Mouse (Mus musculus): ENCODE measurements at regions not wholly inside any gene's neighbourhood (a gene's known extent, or its start where the extent isn't known, plus 50 kb on each side); places are given as distances from the start of the nearest gene placed in this dataset.

- H3K9ac ChIP-seq (replicated peaks; ENCODE audit: low read depth, low read length), result no peak overlapping the region
- WGBS, result 65% methylated on average over 3 of the region's 3 CpGs
- H3K4me3 ChIP-seq (ENCODE audit: low read depth, low read length), result no peak overlapping the region
- DNase-seq (ENCODE audit: low spot score) (no peak), ATAC-seq (ENCODE audit: insufficient read depth, low read depth) (no peak)
- no peaks in the 10 kb centered on the region for H3K27me3 ChIP-seq (ENCODE audit: control insufficient read depth, insufficient read depth, low read length)
- no peak overlapping the region for H3K4me2 ChIP-seq (ENCODE audit: low read depth, low read length)
- TF ChIP-seq EP300 (IDR thresholded peaks at IDR 0.05; ENCODE audit: low read depth) (no peak), CTCF (IDR thresholded peaks at IDR 0.05; ENCODE audit: low read depth) (no peak)
- no peaks in the 10 kb centered on the region for H3K36me3 ChIP-seq (replicated peaks; ENCODE audit: control insufficient read depth, insufficient read depth, low read length)
- no peak overlapping the region for H3K27ac ChIP-seq (ENCODE audit: low read depth)
- no peaks in the 10 kb centered on the region for H3K4me1 ChIP-seq (ENCODE audit: control insufficient read depth, insufficient read depth)
- H3K9me3 ChIP-seq (replicated peaks; ENCODE audit: control insufficient read depth, low read length), result no peaks in the 10 kb centered on the region
These were observed 57.5 kb upstream of the Igf1r start for GRCm38 (mm10) chr7:67895166-67895565.

- no peak for DNase-seq (ENCODE audit: low spot score)
- TF ChIP-seq CTCF (IDR thresholded peaks at IDR 0.05; ENCODE audit: low read depth) (no peak), EP300 (IDR thresholded peaks at IDR 0.05; ENCODE audit: low read depth) (no peak)
- Histone ChIP-seq H3K4me2 (ENCODE audit: low read depth, low read length) (no peak overlapping the region), H3K27me3 (ENCODE audit: control insufficient read depth, insufficient read depth, low read length) (no peaks in the 10 kb centered on the region), H3K27ac (ENCODE audit: low read depth) (no peak overlapping the region), H3K36me3 (replicated peaks; ENCODE audit: control insufficient read depth, insufficient read depth, low read length) (no peaks in the 10 kb centered on the region), H3K4me3 (ENCODE audit: low read depth, low read length) (no peak overlapping the region), H3K9me3 (replicated peaks; ENCODE audit: control insufficient read depth, low read length) (no peaks in the 10 kb centered on the region), H3K4me1 (ENCODE audit: control insufficient read depth, insufficient read depth) (no peaks in the 10 kb centered on the region), H3K9ac (replicated peaks; ENCODE audit: low read depth, low read length) (no peak overlapping the region)
- ATAC-seq (ENCODE audit: insufficient read depth, low read depth), result no peak
- WGBS, result 50% methylated on average over 3 of the region's 3 CpGs
These were observed 59.7 kb upstream of the Igf1r start for GRCm38 (mm10) chr7:67892917-67893316.

GRCm38 (mm10) chr7:67883040-67883439 lies 69.6 kb upstream of the Igf1r start:
- 74% methylated on average over 6 of the region's 6 CpGs for WGBS
- no peaks in the 10 kb centered on the region for H3K36me3 ChIP-seq (replicated peaks; ENCODE audit: control insufficient read depth, insufficient read depth, low read length)
- no peaks in the 10 kb centered on the region for H3K4me1 ChIP-seq (ENCODE audit: control insufficient read depth, insufficient read depth)
- no peak overlapping the region for H3K27ac ChIP-seq (ENCODE audit: low read depth)
- TF ChIP-seq EP300 (IDR thresholded peaks at IDR 0.05; ENCODE audit: low read depth) (no peak), CTCF (IDR thresholded peaks at IDR 0.05; ENCODE audit: low read depth) (no peak)
- H3K9ac ChIP-seq (replicated peaks; ENCODE audit: low read depth, low read length), result no peak overlapping the region
- no peak for DNase-seq (ENCODE audit: low spot score)
- ATAC-seq (ENCODE audit: insufficient read depth, low read depth), result no peak
- no peaks in the 10 kb centered on the region for H3K27me3 ChIP-seq (ENCODE audit: control insufficient read depth, insufficient read depth, low read length)
- H3K4me2 ChIP-seq (ENCODE audit: low read depth, low read length), result no peak overlapping the region
- H3K9me3 ChIP-seq (replicated peaks; ENCODE audit: control insufficient read depth, low read length), result no peaks in the 10 kb centered on the region
- no peak overlapping the region for H3K4me3 ChIP-seq (ENCODE audit: low read depth, low read length)

GRCm38 (mm10) chr7:67882606-67883005 lies 70.0 kb upstream of the Igf1r start:
- no peaks in the 10 kb centered on the region for H3K27me3 ChIP-seq (ENCODE audit: control insufficient read depth, insufficient read depth, low read length)
- WGBS, result 39% methylated on average over 8 of the region's 8 CpGs
- H3K4me3 ChIP-seq (ENCODE audit: low read depth, low read length), result no peak overlapping the region
- no peaks in the 10 kb centered on the region for H3K36me3 ChIP-seq (replicated peaks; ENCODE audit: control insufficient read depth, insufficient read depth, low read length)
- 0 out of 2 replicates have a peak, but pooled peaks cover 1% of the 10 kb centered on the region for H3K4me1 ChIP-seq (ENCODE audit: control insufficient read depth, insufficient read depth)
- ATAC-seq (ENCODE audit: insufficient read depth, low read depth) (no peak), DNase-seq (ENCODE audit: low spot score) (no peak)
- no peak overlapping the region for H3K4me2 ChIP-seq (ENCODE audit: low read depth, low read length)
- H3K9ac ChIP-seq (replicated peaks; ENCODE audit: low read depth, low read length), result no peak overlapping the region
- no peaks in the 10 kb centered on the region for H3K9me3 ChIP-seq (replicated peaks; ENCODE audit: control insufficient read depth, low read length)
- H3K27ac ChIP-seq (ENCODE audit: low read depth), result no peak overlapping the region
- no peak for TF ChIP-seq CTCF (IDR thresholded peaks at IDR 0.05; ENCODE audit: low read depth)
- no peak for TF ChIP-seq EP300 (IDR thresholded peaks at IDR 0.05; ENCODE audit: low read depth)

- WGBS, result 32% methylated on average over 1 of the region's 1 CpGs
These were observed 74.4 kb upstream of the Igf1r start for GRCm38 (mm10) chr7:67878226-67878625.

GRCm38 (mm10) chr7:67877587-67877986 lies 75.0 kb upstream of the Igf1r start:
- 63% methylated on average over 3 of the region's 3 CpGs for WGBS
- Histone ChIP-seq H3K4me2 (ENCODE audit: low read depth, low read length) (no peak overlapping the region), H3K4me3 (ENCODE audit: low read depth, low read length) (no peak overlapping the region), H3K27me3 (ENCODE audit: control insufficient read depth, insufficient read depth, low read length) (no peaks in the 10 kb centered on the region), H3K36me3 (replicated peaks; ENCODE audit: control insufficient read depth, insufficient read depth, low read length) (no peaks in the 10 kb centered on the region), H3K9me3 (replicated peaks; ENCODE audit: control insufficient read depth, low read length) (no peaks in the 10 kb centered on the region), H3K4me1 (ENCODE audit: control insufficient read depth, insufficient read depth) (0 out of 2 replicates have a peak, but pooled peaks cover 4% of the 10 kb centered on the region), H3K9ac (replicated peaks; ENCODE audit: low read depth, low read length) (no peak overlapping the region), H3K27ac (ENCODE audit: low read depth) (no peak overlapping the region)
- ATAC-seq (ENCODE audit: insufficient read depth, low read depth), result no peak
- TF ChIP-seq CTCF (IDR thresholded peaks at IDR 0.05; ENCODE audit: low read depth) (no peak), EP300 (IDR thresholded peaks at IDR 0.05; ENCODE audit: low read depth) (no peak)
- no peak for DNase-seq (ENCODE audit: low spot score)

More at GRCm38 (mm10) chr7:67878226-67878625, 74.4 kb upstream of the Igf1r start:
- no peak overlapping the region for H3K27ac ChIP-seq (ENCODE audit: low read depth)
- 0 out of 2 replicates have a peak, but pooled peaks cover 4% of the 10 kb centered on the region for H3K4me1 ChIP-seq (ENCODE audit: control insufficient read depth, insufficient read depth)
- H3K4me3 ChIP-seq (ENCODE audit: low read depth, low read length), result no peak overlapping the region
- no peak for TF ChIP-seq EP300 (IDR thresholded peaks at IDR 0.05; ENCODE audit: low read depth)
- no peak for TF ChIP-seq CTCF (IDR thresholded peaks at IDR 0.05; ENCODE audit: low read depth)
- ATAC-seq (ENCODE audit: insufficient read depth, low read depth) (no peak), DNase-seq (ENCODE audit: low spot score) (no peak)
- H3K9ac ChIP-seq (replicated peaks; ENCODE audit: low read depth, low read length), result no peak overlapping the region
- H3K4me2 ChIP-seq (ENCODE audit: low read depth, low read length), result no peak overlapping the region
- no peaks in the 10 kb centered on the region for H3K36me3 ChIP-seq (replicated peaks; ENCODE audit: control insufficient read depth, insufficient read depth, low read length)
- H3K9me3 ChIP-seq (replicated peaks; ENCODE audit: control insufficient read depth, low read length), result no peaks in the 10 kb centered on the region
- H3K27me3 ChIP-seq (ENCODE audit: control insufficient read depth, insufficient read depth, low read length), result no peaks in the 10 kb centered on the region
